Mouse (Mus musculus): ENCODE results near the gene Tmem185a.
"Not testable (repeated sequence)": the region's sequence is repeated elsewhere in the genome, so short reads cannot be mapped to it uniquely, and the experiment has no call there.

Tmem185a gene

GRCm38 (mm10) chrX:70476792-70477776 is at the start of gene Tmem185a:
Tmem185a (minus strand) TSS chrX:70477180.
- DNase-seq (ENCODE audit: low spot score), result peak; percentile 57

GRCm38 (mm10) chrX:70514413-70514812 is 37.4 kb upstream of the Tmem185a start:
- not testable (repeated sequence) for DNase-seq (ENCODE audit: low spot score)

- DNase-seq (ENCODE audit: low spot score), result not testable (repeated sequence)
Observed at GRCm38 (mm10) chrX:70487328-70487727, 10.3 kb upstream of the Tmem185a start.

GRCm38 (mm10) chrX:70482154-70482553 is 5.2 kb upstream of the Tmem185a start:
- no peak for DNase-seq (ENCODE audit: low spot score)

- no peak for DNase-seq (ENCODE audit: low spot score)
Observed at GRCm38 (mm10) chrX:70478701-70479100, 1.7 kb upstream of the Tmem185a start.

- no peak for DNase-seq (ENCODE audit: low spot score)
Observed at GRCm38 (mm10) chrX:70475215-70475765, 1.7 kb downstream of the Tmem185a start.

GRCm38 (mm10) chrX:70466897-70467296 is 10.1 kb downstream of the Tmem185a start:
- DNase-seq (ENCODE audit: low spot score), result no peak

- no peak for DNase-seq (ENCODE audit: low spot score)
Observed at GRCm38 (mm10) chrX:70465489-70465888, 11.5 kb downstream of the Tmem185a start.

- no peak for DNase-seq (ENCODE audit: low spot score)
Observed at GRCm38 (mm10) chrX:70463621-70464020, 13.4 kb downstream of the Tmem185a start.

- not testable (repeated sequence) for DNase-seq (ENCODE audit: low spot score)
Observed at GRCm38 (mm10) chrX:70452359-70452758, 24.6 kb downstream of the Tmem185a start.

- DNase-seq (ENCODE audit: low spot score), result not testable (repeated sequence)
Observed at GRCm38 (mm10) chrX:70425473-70425872, 51.5 kb downstream of the Tmem185a start.

Data from ovary, postnatal 10 days (tissue).